Mouse (Mus musculus) brain, embryonic 14.5 days (tissue): ENCODE data around the gene Gm49392.

ENCODE experiments used
- CTCF ChIP-seq: fragments of 200-500 bp; IDR thresholded peaks from 2 replicates; pipeline ENCODE4 v1.5.1; 2012; ENCODE audit warnings: inconsistent platforms, mild to moderate bottlenecking, moderate library complexity, borderline replicate concordance; ENCODE audit not compliant: insufficient read depth, insufficient read length; ENCODE audit errors: extremely low read depth
- POLR2A ChIP-seq: fragments of 200-500 bp; IDR thresholded peaks from 2 replicates; pipeline ENCODE4 v1.6.1; 2012; ENCODE audit warnings: mild to moderate bottlenecking, inconsistent platforms, borderline replicate concordance; ENCODE audit not compliant: poor library complexity, insufficient read depth, insufficient read length, severe bottlenecking; ENCODE audit errors: extremely low read depth

GRCm38 (mm10) chr13:60848241-60849120 is 48.2 kb downstream of the Gm49392 start:
- TF ChIP-seq CTCF (no peak), POLR2A (no peak)
